Mouse (Mus musculus) kidney, adult 2 months (tissue): ENCODE measurements around the gene Arhgap21.

ENCODE experiments used
- CTCF ChIP-seq: fragments of 200-500 bp; conservative IDR thresholded peaks from 2 replicates; pipeline ENCODE4 v1.5.1; 2011; ENCODE audit warnings: low read depth, mild to moderate bottlenecking, control low read depth, low read length, moderate library complexity, mixed read lengths; ENCODE audit not compliant: insufficient read depth, insufficient read length
- POLR2A ChIP-seq: fragments of 200-500 bp; IDR thresholded peaks from one replicate; pipeline ENCODE4 v1.6.1; 2011; ENCODE audit warnings: low read depth, low read length, control low read depth

DNA sequence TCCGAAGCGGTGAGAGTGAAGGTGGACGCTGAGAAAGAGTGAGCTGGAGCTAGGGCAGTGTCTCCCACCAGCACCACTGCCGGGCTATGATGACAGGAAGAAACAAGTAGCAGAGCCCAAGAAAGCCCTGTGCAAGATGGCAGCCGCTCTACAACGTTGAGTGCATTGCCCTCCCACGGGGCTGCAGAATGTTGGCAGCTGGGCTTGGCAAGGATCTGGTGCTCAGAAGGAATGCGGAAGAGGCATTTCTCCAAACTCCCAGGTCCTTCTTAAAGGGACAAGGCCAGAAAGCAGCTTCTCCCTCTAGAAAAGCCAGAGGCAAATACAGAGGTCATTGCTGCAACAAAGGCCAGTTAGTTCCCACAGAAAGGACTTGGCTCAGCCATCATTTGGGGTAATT lies 157.2 kb downstream of the Arhgap21 start:
- no peak for TF ChIP-seq CTCF
- no peak for TF ChIP-seq POLR2A
